8 mouse cellular contexts compared by ENCODE assay signal in the genomic region with DNA sequence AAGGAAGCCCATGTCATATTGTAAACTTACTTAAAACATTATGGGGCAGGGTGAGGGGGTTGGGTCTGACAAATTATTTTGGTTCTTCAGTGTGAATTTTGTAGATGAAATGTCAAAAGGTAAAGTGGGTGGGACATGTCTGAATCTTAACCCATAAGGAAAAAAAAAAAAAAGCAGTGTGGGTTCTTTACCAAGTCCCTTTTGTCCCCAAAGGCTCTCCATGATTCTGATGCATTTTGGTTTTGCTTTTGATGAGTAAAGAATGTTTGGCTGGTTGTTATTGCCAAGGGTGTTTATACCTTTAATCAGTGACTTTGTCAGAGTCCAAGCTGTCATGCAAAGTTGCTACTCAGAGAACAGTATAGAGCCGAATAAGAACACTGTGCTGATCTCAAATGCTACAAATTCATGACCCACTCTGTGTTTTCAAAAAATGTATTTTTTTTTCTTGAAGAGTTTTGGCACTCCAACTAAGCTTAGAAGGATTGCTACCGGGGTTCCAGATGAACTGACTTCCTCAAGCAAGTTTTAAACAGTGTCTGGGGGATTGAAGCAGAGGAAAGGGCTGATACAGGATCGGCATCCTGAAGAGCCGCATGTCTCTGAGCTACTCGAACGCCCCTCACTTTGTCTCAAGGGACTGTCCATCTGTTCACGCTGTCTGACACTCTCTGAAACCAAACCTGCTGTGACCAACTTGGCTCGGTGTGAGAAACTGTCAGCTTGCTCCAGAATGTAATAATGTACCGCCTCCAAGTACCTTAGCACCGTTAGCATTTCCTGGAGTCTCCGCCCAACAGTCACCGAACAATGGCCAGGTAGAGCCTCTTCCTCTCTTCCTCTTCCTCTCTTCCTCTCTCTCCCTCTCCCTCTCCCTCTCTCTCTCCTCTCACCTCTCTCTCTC.
DNase-seq lines count a peak whose midpoint lies in the region; ATAC-seq lines count a peak whose summit lies in the region.

No protein-coding gene starts in this region.

- no peaks in the 10 kb centered on the region; the same call in 1 of the 2 replicates for H3K4me1 ChIP-seq in forebrain, embryonic 11.5 days (replicated peaks; ENCODE audit: control insufficient read depth, insufficient read depth, low read length)
- peaks cover 9% of the 10 kb centered on the region; the same call in 1 of the 2 replicates for H3K4me1 ChIP-seq in midbrain, embryonic 11.5 days (ENCODE audit: control insufficient read depth, insufficient read depth, low read length)

- H3K27me3 ChIP-seq in forebrain, embryonic 11.5 days (ENCODE audit: control insufficient read depth, insufficient read depth, low read length) = no peaks in the 10 kb centered on the region
- H3K27me3 ChIP-seq in midbrain, embryonic 11.5 days (ENCODE audit: control insufficient read depth, insufficient read depth, low read length) = no peaks in the 10 kb centered on the region

- no peak overlapping the region for H3K27ac ChIP-seq in forebrain, embryonic 11.5 days (ENCODE audit: low read depth, low read length)
- no peak overlapping the region for H3K27ac ChIP-seq in midbrain, embryonic 11.5 days (ENCODE audit: low read depth, low read length)

- no peaks in the 10 kb centered on the region for H3K36me3 ChIP-seq in forebrain, embryonic 11.5 days (ENCODE audit: control insufficient read depth, insufficient read depth, low read length)
- no peaks in the 10 kb centered on the region for H3K36me3 ChIP-seq in midbrain, embryonic 11.5 days (ENCODE audit: control insufficient read depth, insufficient read depth, low read length)

- H3K9ac ChIP-seq in forebrain, embryonic 11.5 days (ENCODE audit: low read length) = no peak overlapping the region
- H3K9ac ChIP-seq in midbrain, embryonic 11.5 days (ENCODE audit: low read length) = no peak overlapping the region

- ATAC-seq in CD4-positive, CD25-positive, alpha-beta regulatory T cell, adult 4 months = peak; percentile 31
- ATAC-seq in forebrain, embryonic 11.5 days (replicated peaks; ENCODE audit: low FRiP score) = 0 out of 2 replicates have a peak, but pooled peaks have one; percentile 27
- ATAC-seq in midbrain, embryonic 11.5 days (ENCODE audit: low FRiP score) = peak; percentile 61

- DNase-seq in embryo, embryonic 10 days (ENCODE audit: low spot score) = peak; percentile 44
- no peak for DNase-seq in embryo, embryonic 9.5 days (ENCODE audit: extremely low spot score)
- no peak for DNase-seq in forebrain, embryonic 11.5 days (ENCODE audit: low spot score)
- peak; percentile 84 for DNase-seq in midbrain, embryonic 11.5 days (ENCODE audit: low spot score, missing footprints)
- no peak for DNase-seq in adrenal gland, adult 8-10 months
- no peak for DNase-seq in gastrocnemius, postnatal 4 days (ENCODE audit: low spot score in 2 of 2)
- DNase-seq in frontal cortex, postnatal 10 days (ENCODE audit: low spot score in 2 of 2) = no peak

- no peaks in the 10 kb centered on the region for H3K9me3 ChIP-seq in forebrain, embryonic 11.5 days (ENCODE audit: control insufficient read depth, low read length)
- H3K9me3 ChIP-seq in midbrain, embryonic 11.5 days (ENCODE audit: control insufficient read depth, low read length) = no peaks in the 10 kb centered on the region

- WGBS in forebrain, embryonic 11.5 days = 19% methylated on average over 12 of the region's 12 CpGs
- WGBS in midbrain, embryonic 11.5 days = 23% methylated on average over 12 of the region's 12 CpGs

- no peak overlapping the region; the same call in 1 of the 2 replicates for H3K4me3 ChIP-seq in forebrain, embryonic 11.5 days (ENCODE audit: low read depth, low read length)
- H3K4me3 ChIP-seq in midbrain, embryonic 11.5 days (ENCODE audit: low read depth, low read length) = no peak overlapping the region

- no peak overlapping the region for H3K4me2 ChIP-seq in forebrain, embryonic 11.5 days (ENCODE audit: low read depth, low read length, severe bottlenecking)
- H3K4me2 ChIP-seq in midbrain, embryonic 11.5 days = no peak overlapping the region

Comparison
In these comparisons a context has a peak if more than half of its experiments do, and no peak if none do; other contexts are left out.
1. DNase-seq: peak in embryo, embryonic 10 days (single experiment) and midbrain, embryonic 11.5 days (single experiment); none in embryo, embryonic 9.5 days (single experiment), forebrain, embryonic 11.5 days (single experiment), adrenal gland, adult 8-10 months (single experiment), gastrocnemius, postnatal 4 days (0 of 2) and frontal cortex, postnatal 10 days (0 of 2).
2. Peak in every context shown above with its lines, with median percentiles within 50 percentile points of each other: ATAC-seq.